Mouse (Mus musculus) layer of hippocampus, adult 2 months (tissue): ENCODE measurements at regions not wholly inside any gene's neighbourhood (a gene's known extent, or its start where the extent isn't known, plus 50 kb on each side); places are given as distances from the start of the nearest gene placed in this dataset.
"Not testable (repeated sequence)": the region's sequence is repeated elsewhere in the genome, so short reads cannot be mapped to it uniquely, and the experiment has no call there.

Source experiments
- DNase-seq, 2 experiments: peaks; one replicate each; pipeline ENCODE4 v3.0.0; 2022; ENCODE audit warnings: low spot score in 2 of 2
- H3K27ac ChIP-seq: fragments of 200-600 bp; 2 replicates; pipeline ENCODE4 v1.8.1; 2022
- H3K4me3 ChIP-seq: fragments of 200-600 bp; 2 replicates; pipeline ENCODE4 v1.8.1; 2022; ENCODE audit warnings: mild to moderate bottlenecking
- CTCF ChIP-seq: fragments of 200-600 bp; conservative IDR thresholded peaks from 2 replicates; pipeline ENCODE4 v1.8.1; 2022; ENCODE audit warnings: antibody characterized with exemption, mild to moderate bottlenecking, moderate library complexity

- peak overlapping the region; percentile 79 for H3K27ac ChIP-seq
- no peak for TF ChIP-seq CTCF
- no peak for DNase-seq
- no peak overlapping the region for H3K4me3 ChIP-seq
These were observed 477.3 kb upstream of the Arid1b start for GRCm38 (mm10) chr17:4516846-4517245.

- no peak overlapping the region for H3K4me3 ChIP-seq
- no peak for DNase-seq
- no peak for TF ChIP-seq CTCF
- H3K27ac ChIP-seq = no peak overlapping the region
These were observed 473.1 kb upstream of the Arid1b start for GRCm38 (mm10) chr17:4521031-4521430.

GRCm38 (mm10) chr17:4526466-4526865 lies 467.7 kb upstream of the Arid1b start:
- no peak overlapping the region for H3K4me3 ChIP-seq
- no peak for DNase-seq
- no peak for TF ChIP-seq CTCF
- H3K27ac ChIP-seq = no peak overlapping the region

- H3K27ac ChIP-seq = no peak overlapping the region
These were observed 462.0 kb upstream of the Arid1b start for GRCm38 (mm10) chr17:4532126-4532525.

GRCm38 (mm10) chr17:4540435-4540834 lies 453.7 kb upstream of the Arid1b start:
- Histone ChIP-seq H3K27ac (no peak overlapping the region), H3K4me3 (no peak overlapping the region)
- no peak for TF ChIP-seq CTCF
- no peak for DNase-seq

More at GRCm38 (mm10) chr17:4532126-4532525, 462.0 kb upstream of the Arid1b start:
- no peak for TF ChIP-seq CTCF
- DNase-seq = no peak
- no peak overlapping the region for H3K4me3 ChIP-seq

GRCm38 (mm10) chr17:4541020-4541743 lies 452.9 kb upstream of the Arid1b start:
- H3K4me3 ChIP-seq = no peak overlapping the region
- TF ChIP-seq CTCF = no peak
- peak overlapping the region; percentile 60; the same call in 1 of the 2 replicates for H3K27ac ChIP-seq
- peak; percentile 41 to 47 for DNase-seq

- no peak overlapping the region for H3K4me3 ChIP-seq
- DNase-seq = no peak
- TF ChIP-seq CTCF = no peak
- no peak overlapping the region for H3K27ac ChIP-seq
These were observed 447.6 kb upstream of the Arid1b start for GRCm38 (mm10) chr17:4546579-4546978.

GRCm38 (mm10) chr17:4553026-4553425 lies 441.1 kb upstream of the Arid1b start:
- not testable (repeated sequence) for H3K27ac ChIP-seq, DNase-seq, H3K4me3 ChIP-seq

GRCm38 (mm10) chr17:4563641-4564040 lies 430.5 kb upstream of the Arid1b start:
- Histone ChIP-seq H3K27ac (no peak overlapping the region), H3K4me3 (no peak overlapping the region)
- DNase-seq = no peak
- no peak for TF ChIP-seq CTCF

- Histone ChIP-seq H3K27ac (no peak overlapping the region), H3K4me3 (no peak overlapping the region)
- no peak for TF ChIP-seq CTCF
- DNase-seq = no peak
These were observed 417.2 kb upstream of the Arid1b start for GRCm38 (mm10) chr17:4576883-4577282.

GRCm38 (mm10) chr17:4581851-4582250 lies 412.3 kb upstream of the Arid1b start:
- no peak for DNase-seq
- no peak overlapping the region for H3K27ac ChIP-seq
- TF ChIP-seq CTCF = no peak
- H3K4me3 ChIP-seq = no peak overlapping the region

GRCm38 (mm10) chr17:4610481-4610880 lies 383.7 kb upstream of the Arid1b start:
- DNase-seq = no peak
- TF ChIP-seq CTCF = no peak
- Histone ChIP-seq H3K4me3 (no peak overlapping the region), H3K27ac (no peak overlapping the region)

GRCm38 (mm10) chr17:4610993-4611392 lies 383.1 kb upstream of the Arid1b start:
- peak; percentile 60 for TF ChIP-seq CTCF
- no peak for DNase-seq
- Histone ChIP-seq H3K4me3 (no peak overlapping the region), H3K27ac (no peak overlapping the region)

- TF ChIP-seq CTCF = no peak
- DNase-seq = no peak
- H3K4me3 ChIP-seq = no peak overlapping the region
- H3K27ac ChIP-seq = peak overlapping the region; percentile 14; the same call in 1 of the 2 replicates
These were observed 382.4 kb upstream of the Arid1b start for GRCm38 (mm10) chr17:4611711-4612110.
